Mouse (Mus musculus) testis, adult 2 months (tissue): Measurements from ENCODE around the gene Axdnd1. TPM values are rescaled to one million over a fixed set of nuclear protein-coding genes. Genes with fewer than 3 reads are reported as not detected.

ENCODE experiments used
- H3K27ac ChIP-seq: fragments of 200-500 bp; 2 replicates; pipeline ENCODE4 v1.5.1; 2012; ENCODE audit warnings: low read depth, low read length; ENCODE audit not compliant: control insufficient read depth, insufficient read depth
- H3K27me3 ChIP-seq: fragments of 200-500 bp; 2 replicates; pipeline ENCODE4 v1.6.1; 2012; ENCODE audit warnings: mild to moderate bottlenecking, low read length, moderate library complexity; ENCODE audit not compliant: control insufficient read depth, insufficient read depth
- H3K36me3 ChIP-seq: fragments of 200-500 bp; 2 replicates; pipeline ENCODE4 v1.6.1; 2012; ENCODE audit warnings: mild to moderate bottlenecking, low read length; ENCODE audit not compliant: control insufficient read depth, insufficient read depth
- H3K4me1 ChIP-seq: fragments of 200-500 bp; 2 replicates; pipeline ENCODE4 v1.6.1; 2012; ENCODE audit warnings: low read length; ENCODE audit not compliant: control insufficient read depth, insufficient read depth
- H3K4me3 ChIP-seq: fragments of 200-500 bp; 2 replicates; pipeline ENCODE4 v1.5.1; 2012; ENCODE audit warnings: low read depth, mild to moderate bottlenecking, low read length, moderate library complexity, mixed read lengths; ENCODE audit not compliant: control insufficient read depth
- CTCF ChIP-seq: fragments of 200-500 bp; IDR thresholded peaks from 2 replicates; pipeline ENCODE4 v1.5.1; 2012; ENCODE audit warnings: low read depth, mild to moderate bottlenecking, inconsistent platforms, low read length, moderate library complexity; ENCODE audit not compliant: control insufficient read depth, insufficient read depth, insufficient replicate concordance
- POLR2A ChIP-seq: fragments of 200-500 bp; IDR thresholded peaks from 2 replicates; pipeline ENCODE4 v1.6.1; 2012; ENCODE audit warnings: low read depth, mild to moderate bottlenecking, inconsistent platforms, low read length, moderate library complexity; ENCODE audit not compliant: control insufficient read depth
- polyA plus RNA-seq: library from polyadenylated mRNA; depleted of rRNA; stranded (reverse); fragments of >200 nt; gene quantifications from 2 replicates; pipeline ENCODE4 v1.2.3, GENCODE M21; 2012

The Axdnd1 gene
- polyA plus RNA-seq, 1 experiment, result 198 TPM

DNA sequence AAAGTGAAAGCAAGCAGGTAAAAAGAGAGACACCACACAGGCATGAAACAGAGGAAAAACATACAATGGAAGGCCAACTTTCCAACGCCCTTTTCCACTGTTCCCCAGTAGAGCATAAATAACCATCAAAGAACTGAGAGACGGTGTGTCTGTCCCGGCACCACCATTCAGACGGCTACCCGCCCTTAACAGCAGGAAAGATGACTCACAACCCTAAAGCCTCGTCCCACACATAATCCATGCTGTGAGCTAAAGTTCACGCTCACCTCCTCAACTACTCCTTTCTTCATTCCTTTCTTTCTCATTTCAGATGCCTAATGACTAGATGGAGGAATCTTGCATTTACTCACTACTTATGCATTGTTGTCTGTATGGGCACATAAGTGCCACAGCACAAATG is 33.4 kb upstream of the Axdnd1 start:
- Histone ChIP-seq H3K4me3 (no peak overlapping the region), H3K4me1 (no peaks in the 10 kb centered on the region; the same call in 1 of the 2 replicates), H3K27ac (no peak overlapping the region; the same call in 1 of the 2 replicates), H3K36me3 (no peaks in the 10 kb centered on the region), H3K27me3 (no peaks in the 10 kb centered on the region)
- TF ChIP-seq CTCF, result no peak
- no peak for TF ChIP-seq POLR2A

DNA sequence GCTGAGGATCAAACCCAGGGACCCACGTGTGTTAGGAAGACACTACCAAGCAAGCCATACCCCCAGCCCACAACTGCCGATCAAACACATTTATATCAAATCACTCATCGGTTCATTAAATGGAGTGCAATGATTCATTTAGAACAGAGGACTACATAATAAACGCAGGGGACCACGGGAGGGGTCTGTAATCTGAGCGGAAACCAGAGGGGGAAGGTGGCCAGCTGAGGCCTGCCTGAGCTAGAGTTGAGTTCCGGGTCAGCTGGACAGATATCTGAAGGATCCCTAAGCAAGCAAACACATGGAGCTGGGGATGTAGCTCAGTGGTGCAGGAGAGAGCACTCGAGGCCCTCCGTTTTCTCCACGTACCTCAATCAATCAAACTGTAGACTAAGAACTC is 32.9 kb upstream of the Axdnd1 start:
- no peaks in the 10 kb centered on the region for H3K36me3 ChIP-seq
- no peaks in the 10 kb centered on the region; the same call in 1 of the 2 replicates for H3K4me1 ChIP-seq
- no peak overlapping the region for H3K4me3 ChIP-seq
- no peaks in the 10 kb centered on the region for H3K27me3 ChIP-seq
- TF ChIP-seq POLR2A (no peak), CTCF (no peak)
- no peak overlapping the region for H3K27ac ChIP-seq

DNA sequence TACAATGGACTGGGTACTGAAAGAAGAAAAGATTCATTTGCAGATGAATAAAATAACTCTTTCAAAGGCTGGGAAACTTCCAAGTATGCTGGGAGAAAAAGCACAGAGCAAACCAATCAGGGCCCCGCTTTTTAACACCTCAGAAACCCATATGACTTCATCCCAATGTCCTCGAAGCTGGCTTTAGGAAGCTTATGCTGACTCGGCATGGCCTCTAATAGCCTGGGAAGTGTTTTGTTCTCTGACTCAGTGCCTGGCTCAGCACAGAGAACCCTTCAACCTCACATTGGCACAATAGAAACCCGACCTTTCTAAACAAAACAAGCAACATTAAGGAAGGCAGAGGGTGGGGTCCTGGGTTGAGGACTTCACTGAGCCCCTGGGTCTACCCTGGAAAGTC is 29.5 kb upstream of the Axdnd1 start:
- Histone ChIP-seq H3K27me3 (no peaks in the 10 kb centered on the region), H3K4me3 (no peak overlapping the region), H3K27ac (no peak overlapping the region), H3K36me3 (no peaks in the 10 kb centered on the region), H3K4me1 (no peaks in the 10 kb centered on the region; the same call in 1 of the 2 replicates)
- no peak for TF ChIP-seq CTCF

DNA sequence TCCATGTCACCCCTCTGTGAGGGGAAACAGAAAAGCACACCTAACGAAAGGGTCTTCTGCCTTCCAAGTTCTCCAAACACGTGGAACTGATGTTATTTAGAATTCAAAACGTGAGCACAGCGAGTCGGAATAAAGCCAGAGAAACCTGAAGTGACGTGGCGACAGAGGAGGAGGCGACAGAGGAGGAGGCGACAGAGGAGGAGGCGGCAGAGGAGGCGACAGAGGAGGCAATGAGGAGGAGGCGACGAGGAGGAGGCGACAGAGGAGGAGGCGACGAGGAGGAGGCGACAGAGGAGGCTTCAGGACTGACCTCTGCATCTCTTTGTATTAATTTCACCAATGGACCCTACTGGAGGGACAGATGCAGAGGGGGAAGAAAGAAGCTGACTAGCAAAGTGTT is 28.7 kb upstream of the Axdnd1 start:
- Histone ChIP-seq H3K27me3 (no peaks in the 10 kb centered on the region), H3K4me3 (no peak overlapping the region), H3K36me3 (no peaks in the 10 kb centered on the region), H3K4me1 (no peaks in the 10 kb centered on the region; the same call in 1 of the 2 replicates), H3K27ac (no peak overlapping the region)
- TF ChIP-seq POLR2A (no peak), CTCF (no peak)

DNA sequence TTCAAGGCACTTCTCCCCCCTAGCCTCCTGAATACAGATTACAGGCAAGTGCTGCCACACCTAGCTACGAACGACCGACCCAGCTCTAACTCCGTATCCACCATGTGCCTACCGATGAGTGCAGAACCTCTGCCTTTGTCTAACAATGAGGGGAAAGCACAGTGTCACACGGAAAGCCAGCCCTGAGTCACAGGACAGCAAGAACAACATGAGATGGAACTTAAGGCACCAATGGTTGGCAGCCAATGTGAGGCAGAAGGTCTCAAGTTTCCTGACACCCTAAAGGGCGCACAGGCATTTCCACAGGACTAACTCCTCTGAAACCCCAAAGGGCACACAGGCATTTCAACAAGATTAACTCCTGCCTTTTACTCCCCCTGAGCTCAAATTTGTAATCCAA is 28.1 kb upstream of the Axdnd1 start:
- H3K4me1 ChIP-seq, result no peaks in the 10 kb centered on the region; the same call in 1 of the 2 replicates

DNA sequence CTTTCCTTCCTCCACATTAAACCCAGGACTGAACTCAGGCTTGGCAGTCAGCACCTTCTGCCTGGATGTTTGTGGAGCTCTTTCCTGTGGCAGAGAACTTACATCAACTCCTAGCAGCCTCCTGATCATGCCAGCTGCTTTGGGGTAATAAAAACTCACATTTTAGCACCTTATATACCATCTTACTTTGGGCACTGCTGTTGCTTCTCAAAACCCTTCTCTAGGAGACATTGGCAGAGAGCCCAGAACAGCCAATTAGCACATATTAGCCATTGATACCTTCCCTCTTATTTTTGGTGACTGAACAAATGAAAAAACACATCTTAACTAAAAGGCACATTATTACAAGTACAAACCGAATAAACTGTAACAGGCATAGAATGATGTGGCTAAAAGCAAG is 24.1 kb upstream of the Axdnd1 start:
- Histone ChIP-seq H3K27me3 (no peaks in the 10 kb centered on the region), H3K36me3 (peaks cover 3% of the 10 kb centered on the region; the same call in 1 of the 2 replicates), H3K4me1 (no peaks in the 10 kb centered on the region), H3K27ac (no peak overlapping the region), H3K4me3 (no peak overlapping the region)
- TF ChIP-seq POLR2A (no peak), CTCF (no peak)

More for the DNA sequence above, 28.1 kb upstream of the Axdnd1 start:
- H3K27ac ChIP-seq, result no peak overlapping the region
- no peaks in the 10 kb centered on the region for H3K36me3 ChIP-seq
- no peak overlapping the region for H3K4me3 ChIP-seq
- TF ChIP-seq CTCF (no peak), POLR2A (no peak)
- H3K27me3 ChIP-seq, result no peaks in the 10 kb centered on the region

DNA sequence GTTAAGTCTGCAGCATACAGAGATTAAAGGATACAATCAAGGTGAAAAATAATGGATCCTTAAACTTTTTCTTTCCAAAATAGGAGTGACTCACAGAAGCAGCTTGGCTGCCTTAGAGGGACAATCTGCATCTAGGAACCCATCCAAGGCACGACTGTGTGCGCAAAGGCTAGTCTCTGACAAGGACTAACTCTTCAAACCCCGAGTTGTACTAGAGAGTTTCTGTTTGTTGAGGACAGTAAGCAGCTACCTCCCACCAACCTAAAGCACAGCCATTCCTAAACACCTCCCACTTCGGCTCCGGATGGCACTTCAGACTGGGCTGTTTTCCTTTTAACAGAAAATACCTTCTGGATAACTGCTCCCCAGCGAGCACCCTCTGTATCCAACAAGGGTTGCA is 21.8 kb upstream of the Axdnd1 start:
- Histone ChIP-seq H3K36me3 (peaks cover 5% of the 10 kb centered on the region), H3K4me3 (no peak overlapping the region), H3K4me1 (no peaks in the 10 kb centered on the region), H3K27ac (peak overlapping the region; percentile 32), H3K27me3 (no peaks in the 10 kb centered on the region)
- TF ChIP-seq POLR2A (no peak), CTCF (no peak)

DNA sequence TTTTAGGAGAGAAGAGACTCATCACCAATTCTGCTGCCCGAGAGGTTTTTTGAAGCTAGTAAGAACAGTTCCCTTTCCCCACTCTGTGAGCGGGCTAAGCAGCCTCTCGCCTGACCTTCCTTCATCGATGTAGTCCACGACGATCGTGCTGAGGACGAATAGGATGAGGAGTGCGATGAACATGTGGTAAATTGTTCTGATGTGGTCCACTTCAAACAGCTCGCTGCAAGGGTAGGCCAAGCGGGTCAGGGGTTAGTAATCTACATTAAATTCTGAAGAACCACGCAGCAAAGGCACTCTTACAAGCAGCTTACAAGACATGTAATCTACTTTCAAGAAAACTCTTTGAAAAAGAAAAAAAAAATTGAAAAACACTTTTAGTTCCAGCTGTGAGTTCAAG is 21.3 kb upstream of the Axdnd1 start:
- TF ChIP-seq CTCF (no peak), POLR2A (no peak)
- Histone ChIP-seq H3K4me1 (no peaks in the 10 kb centered on the region), H3K36me3 (peaks cover 5% of the 10 kb centered on the region), H3K27ac (peak overlapping the region; percentile 5; the same call in 1 of the 2 replicates), H3K27me3 (no peaks in the 10 kb centered on the region), H3K4me3 (no peak overlapping the region)
